Mouse (Mus musculus) cerebellum, postnatal 36 days (tissue): Measurements from ENCODE around the gene Ube4a.

Source experiments
- DNase-seq, 2 experiments: peaks; one replicate each; pipeline ENCODE4 v3.0.0; 2021 to 2022; ENCODE audit warnings: mixed read lengths in 2 of 2

The Ube4a gene

GRCm38 (mm10) chr9:44965126-44965832 lies at the start of gene Ube4a:
Gene Ube4a, minus strand, starts transcription at chr9:44965600.
- DNase-seq = peak; percentile 99 to 100

GRCm38 (mm10) chr9:45014879-45015278 lies 49.5 kb upstream of the Ube4a start:
- no peak for DNase-seq

GRCm38 (mm10) chr9:45011291-45011690 lies 45.9 kb upstream of the Ube4a start:
- no peak for DNase-seq

- DNase-seq = no peak
Measured at GRCm38 (mm10) chr9:45010461-45010860, 45.1 kb upstream of the Ube4a start.

GRCm38 (mm10) chr9:45009180-45010078 lies 44.0 kb upstream of the Ube4a start, which contains the start of gene Cd3e:
Gene Cd3e, minus strand, starts transcription at chr9:45009627.
- DNase-seq = no peak

GRCm38 (mm10) chr9:45008342-45008741 lies 42.9 kb upstream of the Ube4a start:
- DNase-seq = no peak

GRCm38 (mm10) chr9:45007404-45007803 lies 42.0 kb upstream of the Ube4a start:
- no peak for DNase-seq

- no peak for DNase-seq
Measured at GRCm38 (mm10) chr9:45000249-45000648, 34.8 kb upstream of the Ube4a start.

- DNase-seq = no peak
Measured at GRCm38 (mm10) chr9:44999776-45000175, 34.4 kb upstream of the Ube4a start.

GRCm38 (mm10) chr9:44999171-44999570 lies 33.8 kb upstream of the Ube4a start:
- DNase-seq = peak; percentile 44 to 51

- DNase-seq = no peak
Measured at GRCm38 (mm10) chr9:44998138-44998537, 32.7 kb upstream of the Ube4a start.

GRCm38 (mm10) chr9:44996590-44996989 lies 31.2 kb upstream of the Ube4a start:
- DNase-seq = no peak

GRCm38 (mm10) chr9:44994962-44995361 lies 29.6 kb upstream of the Ube4a start:
- DNase-seq = no peak

- DNase-seq = no peak
Measured at GRCm38 (mm10) chr9:44993268-44993667, 27.9 kb upstream of the Ube4a start.

GRCm38 (mm10) chr9:44992271-44992670 lies 26.9 kb upstream of the Ube4a start:
- DNase-seq = peak; percentile 59 to 70

- DNase-seq = no peak
Measured at GRCm38 (mm10) chr9:44991821-44992220, 26.4 kb upstream of the Ube4a start.

- DNase-seq = no peak
Measured at GRCm38 (mm10) chr9:44986976-44987375, 21.6 kb upstream of the Ube4a start.

GRCm38 (mm10) chr9:44986242-44986781 lies 20.9 kb upstream of the Ube4a start:
- DNase-seq = no peak

GRCm38 (mm10) chr9:44985721-44986161 lies 20.3 kb upstream of the Ube4a start:
- no peak for DNase-seq

GRCm38 (mm10) chr9:44983001-44983400 lies 17.6 kb upstream of the Ube4a start:
- no peak for DNase-seq

GRCm38 (mm10) chr9:44982531-44982930 lies 17.1 kb upstream of the Ube4a start:
- DNase-seq = no peak

- no peak for DNase-seq
Measured at GRCm38 (mm10) chr9:44982081-44982480, 16.7 kb upstream of the Ube4a start.

- no peak for DNase-seq
Measured at GRCm38 (mm10) chr9:44981676-44982075, 16.3 kb upstream of the Ube4a start, which contains the start of gene Cd3d. Gene Cd3d, plus strand, starts transcription at chr9:44981786.
